Mouse (Mus musculus): Measurements from ENCODE around the gene Gm8229. TPM values are rescaled to one million over a fixed set of nuclear protein-coding genes. Genes with fewer than 3 reads are reported as not detected.
"Not testable (repeated sequence)": the region's sequence is repeated elsewhere in the genome, so short reads cannot be mapped to it uniquely, and the experiment has no call there.

The Gm8229 gene
- not detected for total RNA-seq (2021)
- long read RNA-seq, experiment 1: 0 reads
- long read RNA-seq, experiment 2: 0 reads

DNA sequence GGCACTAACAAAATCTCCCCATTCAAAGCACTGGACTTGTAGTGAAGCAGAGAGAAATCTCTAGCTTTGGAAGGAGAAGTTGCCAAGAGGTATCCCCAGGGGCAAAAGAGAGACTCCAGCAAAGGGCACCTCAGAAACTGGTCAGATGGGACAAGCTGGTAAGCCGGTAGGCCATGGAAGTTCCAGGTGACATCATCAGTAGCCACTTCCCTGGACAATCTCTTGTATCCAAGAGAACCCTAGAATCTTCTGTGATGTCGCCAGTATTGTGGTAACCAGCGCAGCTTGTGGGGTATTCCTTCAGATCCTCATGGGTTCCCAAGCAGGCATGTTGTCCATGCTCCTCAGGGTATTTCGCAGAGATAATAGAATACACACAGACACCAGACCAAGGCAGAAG lies at the start of gene Gm8229:
TSS of gene Gm8229 (plus strand) at position 301 of the 400 bp plus-strand sequence.
- intact Hi-C loops (cut with DNase I; ENCODE audit: low total_unique reads); DNase-seq: not testable (repeated sequence)

DNA sequence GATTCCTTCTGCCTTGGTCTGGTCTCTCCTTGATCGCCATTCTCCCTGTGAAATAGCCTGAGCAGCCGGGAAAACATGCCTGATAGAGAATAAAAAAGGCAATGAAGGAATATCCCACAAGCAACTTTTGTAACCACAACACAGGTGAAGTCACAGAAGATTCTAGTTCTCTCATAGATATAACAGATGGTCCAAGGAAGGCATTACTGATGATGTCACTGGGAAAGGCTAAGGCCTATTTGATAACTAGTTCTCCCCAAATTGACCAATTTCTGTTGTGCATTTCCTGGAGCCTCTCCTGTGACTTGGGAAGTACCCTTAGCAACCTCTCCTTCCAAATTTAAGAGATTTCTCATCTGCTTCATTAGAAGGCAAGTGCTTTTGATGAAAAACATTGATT lies 26.7 kb upstream of the Gm8229 start, which contains the start of gene Gm5930:
TSS of gene Gm5930 (minus strand) at position 101 of the 400 bp plus-strand sequence.
- DNase-seq; intact Hi-C loops (cut with DNase I; ENCODE audit: low total_unique reads): not testable (repeated sequence)

DNA sequence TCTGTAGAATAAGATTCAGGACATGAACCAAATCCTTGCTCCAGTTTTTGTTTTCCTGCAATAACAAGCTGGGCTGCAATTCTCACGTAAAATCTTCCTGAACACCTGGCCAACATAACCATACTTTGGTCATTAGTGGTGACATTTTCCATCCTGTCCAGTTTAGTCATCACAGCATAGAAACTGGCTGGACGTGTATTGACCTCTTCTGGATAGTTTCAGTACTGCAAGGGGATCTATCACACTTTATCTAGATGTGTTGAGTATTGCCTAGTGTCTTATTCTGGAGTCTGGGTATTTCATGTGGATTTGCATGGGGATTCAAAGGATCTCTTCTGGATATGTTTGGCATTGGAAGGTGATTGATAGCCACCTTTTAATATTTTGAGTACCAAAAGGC lies 3.7 kb upstream of the Gm8229 start:
- intact Hi-C loops (cut with DNase I; ENCODE audit: low total_unique reads); DNase-seq: not testable (repeated sequence)

DNA sequence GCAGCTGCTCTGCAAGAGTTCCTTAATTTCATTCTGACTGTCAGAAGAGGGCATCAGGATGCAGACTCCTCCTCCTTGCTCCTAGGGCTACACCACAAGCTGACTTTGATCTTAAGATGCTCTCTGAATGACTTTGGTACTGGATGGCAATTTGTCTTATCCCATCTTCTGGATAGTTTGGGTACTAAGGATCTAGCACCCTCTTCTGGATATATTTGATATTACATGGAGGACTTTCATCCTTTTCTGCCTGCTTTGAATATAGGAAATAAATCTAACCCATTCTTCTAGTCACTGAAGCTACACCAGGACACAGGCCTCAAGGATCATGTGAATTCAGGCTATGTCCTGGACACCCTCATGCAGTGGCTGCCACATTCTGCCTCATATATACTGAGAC lies 2.9 kb upstream of the Gm8229 start:
- DNase-seq; intact Hi-C loops (cut with DNase I; ENCODE audit: low total_unique reads): not testable (repeated sequence)

DNA sequence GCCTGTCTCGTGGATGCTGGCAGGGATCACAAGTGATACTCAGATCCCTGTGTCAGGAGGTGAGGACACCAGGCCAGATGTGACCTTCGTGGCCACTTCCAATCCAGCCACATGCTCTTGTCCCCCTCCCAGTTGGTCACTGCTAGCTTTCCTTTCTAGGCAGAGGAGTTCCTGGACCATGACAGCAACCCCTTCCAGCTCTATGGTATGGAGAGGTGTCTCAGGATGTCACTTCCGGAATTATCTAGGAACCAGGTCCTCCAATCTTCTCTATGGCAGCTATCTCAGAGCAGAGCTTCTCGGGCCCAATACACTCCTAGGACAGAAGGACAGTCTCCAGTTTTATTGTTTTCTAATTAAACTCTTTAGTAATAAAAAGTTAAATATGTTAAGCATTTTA lies 19.1 kb downstream of the Gm8229 start:
- DNase-seq; intact Hi-C loops (cut with DNase I; ENCODE audit: low total_unique reads): not testable (repeated sequence)

DNA sequence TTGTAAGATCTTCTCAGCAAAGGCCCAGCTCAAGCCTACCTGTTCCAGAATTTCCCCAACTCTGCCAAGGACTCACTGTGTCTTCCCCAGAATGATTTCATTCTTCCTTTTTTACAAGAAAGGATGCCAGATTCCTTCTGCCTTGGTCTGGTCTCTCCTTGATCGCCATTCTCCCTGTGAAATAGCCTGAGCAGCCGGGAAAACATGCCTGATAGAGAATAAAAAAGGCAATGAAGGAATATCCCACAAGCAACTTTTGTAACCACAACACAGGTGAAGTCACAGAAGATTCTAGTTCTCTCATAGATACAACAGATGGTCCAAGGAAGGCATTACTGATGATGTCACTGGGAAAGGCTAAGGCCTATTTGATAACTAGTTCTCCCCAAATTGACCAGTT lies 45.4 kb downstream of the Gm8229 start, which contains the start of gene Gm3371:
TSS of gene Gm3371 (minus strand) at position 101 of the 400 bp plus-strand sequence.
- intact Hi-C loops (cut with DNase I; ENCODE audit: low total_unique reads); DNase-seq: not testable (repeated sequence)

Other genes with a start within 250 kb of the Gm8229 start
- not detected for gene Gm3327, start 241.5 kb upstream of the Gm8229 start, total RNA-seq (2021)
- gene Gm8212, start 167.7 kb upstream of the Gm8229 start, total RNA-seq (2021): not detected
- gene 4930503E14Rik, start 152.1 kb upstream of the Gm8229 start, total RNA-seq (2021): not detected
- not detected for gene Gm8220, start 79.8 kb upstream of the Gm8229 start, total RNA-seq (2021)
- gene Gm5930, start 26.8 kb upstream of the Gm8229 start, total RNA-seq (2021): not detected
- gene Gm3371, start 45.3 kb downstream of the Gm8229 start, total RNA-seq (2021): not detected
- gene Gm8232, start 68.3 kb downstream of the Gm8229 start, total RNA-seq (2021): not detected
- gene BC061237, start 127.1 kb downstream of the Gm8229 start, total RNA-seq (2021): not detected
- gene Gm17093, start 152.9 kb downstream of the Gm8229 start, total RNA-seq (2021): not detected
- gene Gm8247, start 217.8 kb downstream of the Gm8229 start, total RNA-seq (2021): not detected